ENCODE assay signal across 8 mouse cellular contexts in the genomic region with DNA sequence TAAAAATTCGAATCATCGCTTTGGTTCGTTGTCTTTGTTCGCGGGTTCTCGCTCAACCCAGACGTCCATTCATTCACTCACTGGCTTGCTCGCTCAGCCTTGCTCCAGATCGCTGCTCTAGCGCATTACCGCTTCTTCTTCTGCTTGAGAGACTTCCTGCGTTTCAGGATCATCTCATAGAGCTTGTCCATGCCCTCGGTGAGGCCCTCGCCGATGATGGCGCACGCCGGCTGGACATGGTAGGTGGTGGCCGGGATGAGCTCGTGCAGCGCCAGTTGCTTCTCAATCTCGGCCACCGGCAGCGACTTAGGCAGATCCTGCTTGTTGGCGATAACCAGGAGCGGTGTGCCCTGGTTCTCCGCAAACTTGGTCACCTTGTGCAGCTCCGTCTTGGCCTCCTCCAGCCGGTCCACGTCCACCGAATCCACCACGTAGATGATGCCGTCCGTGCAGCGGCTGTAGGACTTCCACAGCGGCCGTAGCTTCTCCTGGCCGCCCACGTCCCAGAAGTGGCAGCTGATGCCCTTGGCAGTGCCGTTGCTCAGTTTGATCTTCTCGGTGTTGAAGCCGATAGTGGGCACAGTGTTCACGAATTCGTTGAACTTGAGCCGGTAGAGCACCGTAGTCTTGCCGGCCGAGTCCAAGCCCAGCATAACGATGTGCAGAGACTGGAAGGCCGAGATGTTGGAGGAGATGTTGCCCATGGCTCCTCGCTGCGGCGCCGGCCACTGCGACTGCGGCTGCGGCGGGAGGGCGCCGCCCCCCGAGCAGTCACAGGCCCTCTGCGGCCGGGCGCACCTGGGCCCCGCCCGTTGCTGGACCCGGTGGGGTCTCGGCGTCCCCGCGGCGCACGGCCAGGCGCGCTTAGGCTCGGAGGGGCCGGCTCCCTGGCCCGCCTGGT. TPM values are rescaled to one million over a fixed set of nuclear protein-coding genes. Genes with fewer than 3 reads are reported as not detected.
DNase-seq lines count a peak whose midpoint lies in the region; ATAC-seq and TF ChIP-seq lines count a peak whose summit lies in the region.

No protein-coding gene starts in this region.

- peak overlapping the region; percentile 94 for H3K27ac ChIP-seq in left cerebral cortex, adult 2 months
- peak overlapping the region; percentile 97 for H3K27ac ChIP-seq in kidney, embryonic 14.5 days (ENCODE audit: low read depth, low read length)
- H3K27ac ChIP-seq in neural tube, embryonic 13.5 days (replicated peaks): peak overlapping the region; percentile 99

- H3K4me2 ChIP-seq in kidney, embryonic 14.5 days (replicated peaks; ENCODE audit: low read depth, low read length): peak overlapping the region; percentile 79
- H3K4me2 ChIP-seq in neural tube, embryonic 13.5 days: peak overlapping the region; percentile 73

- H3K4me3 ChIP-seq in left cerebral cortex, adult 2 months: peak overlapping the region; percentile 74
- H3K4me3 ChIP-seq in kidney, embryonic 14.5 days (ENCODE audit: low read length): peak overlapping the region; percentile 88
- H3K4me3 ChIP-seq in neural tube, embryonic 13.5 days: peak overlapping the region; percentile 94

- intact Hi-C loops in left cerebral cortex, adult 2 months (cut with DNase I): loop anchor here (2.0 kb wide), 1 partner anchor 42 kb away; no protein-coding TSS in a partner anchor

- under 1% methylated on average over 75 of the region's 78 CpGs for WGBS in kidney, embryonic 14.5 days
- WGBS in neural tube, embryonic 13.5 days: under 1% methylated on average over 72 of the region's 78 CpGs

- peaks cover 8% of the 10 kb centered on the region; the same call in 1 of the 2 replicates for H3K36me3 ChIP-seq in kidney, embryonic 14.5 days (ENCODE audit: control insufficient read depth, insufficient read depth, low read length)
- H3K36me3 ChIP-seq in neural tube, embryonic 13.5 days: peaks cover 16% of the 10 kb centered on the region

- no peaks in the 10 kb centered on the region for H3K27me3 ChIP-seq in kidney, embryonic 14.5 days (ENCODE audit: control insufficient read depth, insufficient read depth, low read length)
- no peaks in the 10 kb centered on the region for H3K27me3 ChIP-seq in neural tube, embryonic 13.5 days

- H3K9ac ChIP-seq in kidney, embryonic 14.5 days (ENCODE audit: low read depth, low read length): peak overlapping the region; percentile 96
- peak overlapping the region; percentile 91 for H3K9ac ChIP-seq in neural tube, embryonic 13.5 days

- TF ChIP-seq CTCF in left cerebral cortex, adult 2 months (IDR thresholded peaks at IDR 0.05): no peak

- H3K4me1 ChIP-seq in kidney, embryonic 14.5 days (ENCODE audit: control insufficient read depth, insufficient read depth, low read length): peaks cover 13% of the 10 kb centered on the region
- peaks cover 31% of the 10 kb centered on the region for H3K4me1 ChIP-seq in neural tube, embryonic 13.5 days (replicated peaks)

- ATAC-seq in common myeloid progenitor, adult 5-6 weeks (replicated peaks; ENCODE audit: low read depth, poor library complexity, severe bottlenecking): 0 out of 2 replicates have a peak, but pooled peaks have one; percentile 3
- ATAC-seq in kidney, embryonic 14.5 days (ENCODE audit: low FRiP score, low TSS enrichment): peak; percentile 65
- peak; percentile 51 for ATAC-seq in neural tube, embryonic 13.5 days (ENCODE audit: low read depth)

- DNase-seq in left cerebral cortex, adult 2 months (ENCODE audit: extremely low spot score in 1 of 2, low spot score in 2 of 2): peak; percentile 36 to 63
- no peak for DNase-seq in left cerebral cortex, adult 11 months (ENCODE audit: low spot score)
- peak; percentile 19 to 20 for DNase-seq in heart, adult 9 months (ENCODE audit: low spot score in 2 of 2)
- DNase-seq in lung, adult 18-20 months: peak; percentile 31 to 42
- peak; percentile 68 to 69 for DNase-seq in thymus, postnatal 36 days

- H3K9me3 ChIP-seq in kidney, embryonic 14.5 days (ENCODE audit: control insufficient read depth, low read length): no peaks in the 10 kb centered on the region
- no peaks in the 10 kb centered on the region for H3K9me3 ChIP-seq in neural tube, embryonic 13.5 days

RNA-seq across cellular contexts. Expression of a gene that starts 0.8 kb away (rescaled TPM):
- total RNA-seq in left cerebral cortex, adult 2 months (2021): 10 to 100 TPM; 35.7 to 39.2 TPM
- 11.2 and 15.3 TPM in 2 replicates for total RNA-seq in common myeloid progenitor, adult 5-6 weeks (2017)
- 13.7 and 14.7 TPM in 2 replicates for polyA plus RNA-seq in kidney, embryonic 14.5 days (2014; fragmentation: Nextera tagmentation; extraction: Ambion mirVana)
- 38.3 and 39.2 TPM in 2 replicates for polyA plus RNA-seq in neural tube, embryonic 13.5 days (2015; fragmentation: Nextera tagmentation; extraction: Ambion mirVana)

Comparison
In these comparisons a context has a peak if more than half of its experiments do, and no peak if none do; other contexts are left out.
1. ATAC-seq: peak in every context shown above with its lines; median percentile 65 in kidney, embryonic 14.5 days; 51 in neural tube, embryonic 13.5 days; 3 in common myeloid progenitor, adult 5-6 weeks.